Mouse (Mus musculus) embryo, embryonic 11 days (tissue): ENCODE results near the gene Crcp.

Source experiments
- DNase-seq: peaks from one replicate; pipeline ENCODE4 v3.0.0-alpha.2; 2015

Gene Crcp

DNA sequence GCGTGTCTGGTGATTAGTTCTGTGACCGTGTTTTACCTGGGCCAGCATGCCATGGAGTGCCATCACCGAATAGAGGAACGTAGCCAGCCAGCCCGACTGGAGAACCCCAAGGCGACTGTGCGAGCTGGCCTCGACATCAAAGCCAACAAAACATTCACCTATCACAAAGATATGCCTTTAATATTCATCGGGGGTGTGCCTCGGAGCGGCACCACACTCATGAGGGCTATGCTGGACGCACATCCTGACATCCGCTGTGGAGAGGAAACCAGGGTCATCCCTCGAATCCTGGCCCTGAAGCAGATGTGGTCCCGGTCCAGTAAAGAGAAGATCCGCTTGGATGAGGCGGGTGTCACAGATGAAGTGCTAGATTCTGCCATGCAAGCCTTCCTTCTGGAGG lies 72.6 kb downstream of the Crcp start:
- no peak for DNase-seq

- no peak for DNase-seq
Measured at GRCm38 (mm10) chr5:130109348-130109747, 80.3 kb downstream of the Crcp start.
